Mouse (Mus musculus) cerebellum, adult (tissue): ENCODE results near the gene Tfcp2l1.

Source experiments
- ATAC-seq: cut with Nextera tagmentation; 2 replicates; pipeline ENCODE4 v1.9.2; 2017; ENCODE audit warnings: mild to moderate bottlenecking, moderate library complexity, mixed read lengths; ENCODE audit not compliant: insufficient number of reproducible peaks, low FRiP score, low TSS enrichment

The Tfcp2l1 gene

GRCm38 (mm10) chr1:118649933-118650770, 22.4 kb downstream of the Tfcp2l1 start:
- ATAC-seq: no peak

- ATAC-seq: no peak
Measured at GRCm38 (mm10) chr1:118650771-118651080, 23.0 kb downstream of the Tfcp2l1 start.

- ATAC-seq: no peak
Measured at GRCm38 (mm10) chr1:118658716-118659115, 31.0 kb downstream of the Tfcp2l1 start.

- no peak for ATAC-seq
Measured at GRCm38 (mm10) chr1:118660880-118661465, 33.2 kb downstream of the Tfcp2l1 start.

GRCm38 (mm10) chr1:118663062-118663461, 35.3 kb downstream of the Tfcp2l1 start:
- ATAC-seq: no peak

GRCm38 (mm10) chr1:118667536-118667935, 39.8 kb downstream of the Tfcp2l1 start:
- ATAC-seq: no peak

- no peak for ATAC-seq
Measured at GRCm38 (mm10) chr1:118672196-118672595, 44.5 kb downstream of the Tfcp2l1 start.

- ATAC-seq: no peak
Measured at GRCm38 (mm10) chr1:118674176-118674575, 46.4 kb downstream of the Tfcp2l1 start.

GRCm38 (mm10) chr1:118681980-118682379, 54.2 kb downstream of the Tfcp2l1 start:
- ATAC-seq: no peak

GRCm38 (mm10) chr1:118683686-118684085, 55.9 kb downstream of the Tfcp2l1 start:
- ATAC-seq: no peak

- no peak for ATAC-seq
Measured at GRCm38 (mm10) chr1:118687726-118688125, 60.0 kb downstream of the Tfcp2l1 start.

- ATAC-seq: no peak
Measured at GRCm38 (mm10) chr1:118689830-118690229, 62.1 kb downstream of the Tfcp2l1 start.

- ATAC-seq: no peak
Measured at GRCm38 (mm10) chr1:118694436-118694835, 66.7 kb downstream of the Tfcp2l1 start.

- no peak for ATAC-seq
Measured at GRCm38 (mm10) chr1:118697906-118698305, 70.2 kb downstream of the Tfcp2l1 start.

- no peak for ATAC-seq
Measured at GRCm38 (mm10) chr1:118699118-118699890, 71.6 kb downstream of the Tfcp2l1 start.

GRCm38 (mm10) chr1:118699961-118700360, 72.2 kb downstream of the Tfcp2l1 start:
- no peak for ATAC-seq

GRCm38 (mm10) chr1:118711606-118712005, 83.9 kb downstream of the Tfcp2l1 start:
- no peak for ATAC-seq

- no peak for ATAC-seq
Measured at GRCm38 (mm10) chr1:118716225-118716624, 88.5 kb downstream of the Tfcp2l1 start.

- no peak for ATAC-seq
Measured at GRCm38 (mm10) chr1:118718055-118718454, 90.3 kb downstream of the Tfcp2l1 start.

- no peak; the same call in 1 of the 2 replicates for ATAC-seq
Measured at GRCm38 (mm10) chr1:118719699-118720098, 92.0 kb downstream of the Tfcp2l1 start.

GRCm38 (mm10) chr1:118720474-118721095, 92.8 kb downstream of the Tfcp2l1 start:
- ATAC-seq: no peak
